Mouse (Mus musculus): ENCODE data around the gene Olfr224.
"Not testable (repeated sequence)": the region's sequence is repeated elsewhere in the genome, so short reads cannot be mapped to it uniquely, and the experiment has no call there.

The Olfr224 gene

GRCm38 (mm10) chr11:58518916-58519315, 51.4 kb downstream of the Olfr224 start:
- DNase-seq (ENCODE audit: low read depth, low spot score): not testable (repeated sequence)

Data from ES-CJ7 (cell line).